Mouse (Mus musculus): Measurements from ENCODE around the gene Gfy. TPM values are rescaled to one million over a fixed set of nuclear protein-coding genes. Genes with fewer than 3 reads are reported as not detected.

Gfy gene
- polyA plus RNA-seq, 1 experiment from 2014 or later, result not detected

GRCm38 (mm10) chr7:45131850-45132249 lies 47.5 kb downstream of the Gfy start:
- H3K4me2 ChIP-seq (replicated peaks; ENCODE audit: low read depth, low read length), result no peak overlapping the region
- H3K27ac ChIP-seq (ENCODE audit: low read depth, low read length), result no peak overlapping the region
- no peaks in the 10 kb centered on the region for H3K9me3 ChIP-seq (ENCODE audit: control insufficient read depth, low read length)
- 76% methylated on average over 11 of the region's 11 CpGs for WGBS
- no peaks in the 10 kb centered on the region for H3K27me3 ChIP-seq (ENCODE audit: control insufficient read depth, insufficient read depth, low read length)
- H3K4me1 ChIP-seq (ENCODE audit: control insufficient read depth, insufficient read depth, low read length), result peaks cover 15% of the 10 kb centered on the region
- no peak overlapping the region for H3K9ac ChIP-seq (ENCODE audit: low read depth, low read length)
- H3K36me3 ChIP-seq (ENCODE audit: control insufficient read depth, insufficient read depth, low read length), result peaks cover 8% of the 10 kb centered on the region
- ATAC-seq (ENCODE audit: low FRiP score, low TSS enrichment), result no peak
- H3K4me3 ChIP-seq (ENCODE audit: low read length), result no peak overlapping the region

- Histone ChIP-seq H3K27me3 (ENCODE audit: control insufficient read depth, insufficient read depth, low read length) (no peaks in the 10 kb centered on the region), H3K4me1 (ENCODE audit: control insufficient read depth, insufficient read depth, low read length) (peaks cover 25% of the 10 kb centered on the region), H3K27ac (ENCODE audit: low read depth, low read length) (peak overlapping the region; percentile 93; the same call in 1 of the 2 replicates), H3K4me2 (replicated peaks; ENCODE audit: low read depth, low read length) (peak overlapping the region; percentile 64), H3K9ac (ENCODE audit: low read depth, low read length) (peak overlapping the region; percentile 100; the same call in 1 of the 2 replicates), H3K4me3 (ENCODE audit: low read length) (peak overlapping the region; percentile 99), H3K9me3 (ENCODE audit: control insufficient read depth, low read length) (no peaks in the 10 kb centered on the region), H3K36me3 (ENCODE audit: control insufficient read depth, insufficient read depth, low read length) (peaks cover 27% of the 10 kb centered on the region)
- ATAC-seq (ENCODE audit: low FRiP score, low TSS enrichment), result no peak
- WGBS, result 46% methylated on average over 15 of the region's 15 CpGs
Observed at GRCm38 (mm10) chr7:45129776-45130512, 49.4 kb downstream of the Gfy start.

DNA sequence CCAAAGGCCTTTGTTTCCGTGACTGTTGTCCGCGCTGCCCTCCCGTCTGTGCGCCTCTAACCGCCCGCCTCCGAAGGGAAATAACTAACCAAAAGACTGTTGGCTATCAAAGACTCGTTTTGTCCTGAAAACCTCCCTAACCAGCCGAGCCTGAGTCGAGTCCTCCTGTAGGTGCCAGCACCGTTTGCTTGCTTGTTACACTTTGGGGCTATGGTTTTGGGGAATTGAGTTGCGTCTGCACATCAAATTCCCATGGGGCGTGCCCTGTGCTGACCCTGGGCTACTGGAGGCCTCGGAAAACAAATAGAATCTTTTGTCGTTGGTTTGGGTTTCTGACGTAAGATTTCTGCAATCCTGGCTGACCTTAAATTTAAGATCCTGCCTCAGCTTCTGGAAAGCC lies 50.1 kb downstream of the Gfy start:
- Histone ChIP-seq H3K4me3 (ENCODE audit: low read length) (peak overlapping the region; percentile 99), H3K9ac (ENCODE audit: low read depth, low read length) (peak overlapping the region; percentile 100), H3K4me2 (replicated peaks; ENCODE audit: low read depth, low read length) (peak overlapping the region; percentile 64), H3K4me1 (ENCODE audit: control insufficient read depth, insufficient read depth, low read length) (peaks cover 23% of the 10 kb centered on the region), H3K36me3 (ENCODE audit: control insufficient read depth, insufficient read depth, low read length) (peaks cover 27% of the 10 kb centered on the region), H3K27ac (ENCODE audit: low read depth, low read length) (peak overlapping the region; percentile 93), H3K9me3 (ENCODE audit: control insufficient read depth, low read length) (no peaks in the 10 kb centered on the region), H3K27me3 (ENCODE audit: control insufficient read depth, insufficient read depth, low read length) (no peaks in the 10 kb centered on the region)
- ATAC-seq (ENCODE audit: low FRiP score, low TSS enrichment), result no peak
- WGBS, result 2% methylated on average over 17 of the region's 17 CpGs

GRCm38 (mm10) chr7:45128624-45129246 lies 50.6 kb downstream of the Gfy start, which contains the start of gene Rpl13a:
Gene Rpl13a, minus strand, starts transcription at chr7:45128761.
- ATAC-seq (ENCODE audit: low FRiP score, low TSS enrichment), result peak; percentile 95
- WGBS, result 0% methylated on average over 48 of the region's 48 CpGs

GRCm38 (mm10) chr7:45127700-45128224 lies 51.6 kb downstream of the Gfy start:
- ATAC-seq (ENCODE audit: low FRiP score, low TSS enrichment), result no peak
- H3K36me3 ChIP-seq (ENCODE audit: control insufficient read depth, insufficient read depth, low read length), result peaks cover 32% of the 10 kb centered on the region
- H3K4me2 ChIP-seq (replicated peaks; ENCODE audit: low read depth, low read length), result peak overlapping the region; percentile 94
- peak overlapping the region; percentile 100 for H3K9ac ChIP-seq (ENCODE audit: low read depth, low read length)
- under 1% methylated on average over 6 of the region's 6 CpGs for WGBS
- H3K4me3 ChIP-seq (ENCODE audit: low read length), result peak overlapping the region; percentile 99
- H3K9me3 ChIP-seq (ENCODE audit: control insufficient read depth, low read length), result no peaks in the 10 kb centered on the region
- H3K27ac ChIP-seq (ENCODE audit: low read depth, low read length), result peak overlapping the region; percentile 95
- H3K4me1 ChIP-seq (ENCODE audit: control insufficient read depth, insufficient read depth, low read length), result peaks cover 28% of the 10 kb centered on the region
- H3K27me3 ChIP-seq (ENCODE audit: control insufficient read depth, insufficient read depth, low read length), result no peaks in the 10 kb centered on the region

More at GRCm38 (mm10) chr7:45128624-45129246, 50.6 kb downstream of the Gfy start, which contains the start of gene Rpl13a:
- peak within 1 kb of the TSS; percentile 99 for H3K4me3 ChIP-seq (ENCODE audit: low read length)
- H3K9ac ChIP-seq (ENCODE audit: low read depth, low read length), result peak within 1 kb of the TSS; percentile 100
- H3K4me2 ChIP-seq (replicated peaks; ENCODE audit: low read depth, low read length), result peak within 1 kb of the TSS; percentile 94
- H3K36me3 ChIP-seq (ENCODE audit: control insufficient read depth, insufficient read depth, low read length), result peaks cover 27% of the 10 kb centered on the region
- H3K9me3 ChIP-seq (ENCODE audit: control insufficient read depth, low read length), result no peaks in the 10 kb centered on the region
- peak within 1 kb of the TSS; percentile 95 for H3K27ac ChIP-seq (ENCODE audit: low read depth, low read length)
- H3K4me1 ChIP-seq (ENCODE audit: control insufficient read depth, insufficient read depth, low read length), result peaks cover 22% of the 10 kb centered on the region
- no peaks in the 10 kb centered on the region for H3K27me3 ChIP-seq (ENCODE audit: control insufficient read depth, insufficient read depth, low read length)

DNA sequence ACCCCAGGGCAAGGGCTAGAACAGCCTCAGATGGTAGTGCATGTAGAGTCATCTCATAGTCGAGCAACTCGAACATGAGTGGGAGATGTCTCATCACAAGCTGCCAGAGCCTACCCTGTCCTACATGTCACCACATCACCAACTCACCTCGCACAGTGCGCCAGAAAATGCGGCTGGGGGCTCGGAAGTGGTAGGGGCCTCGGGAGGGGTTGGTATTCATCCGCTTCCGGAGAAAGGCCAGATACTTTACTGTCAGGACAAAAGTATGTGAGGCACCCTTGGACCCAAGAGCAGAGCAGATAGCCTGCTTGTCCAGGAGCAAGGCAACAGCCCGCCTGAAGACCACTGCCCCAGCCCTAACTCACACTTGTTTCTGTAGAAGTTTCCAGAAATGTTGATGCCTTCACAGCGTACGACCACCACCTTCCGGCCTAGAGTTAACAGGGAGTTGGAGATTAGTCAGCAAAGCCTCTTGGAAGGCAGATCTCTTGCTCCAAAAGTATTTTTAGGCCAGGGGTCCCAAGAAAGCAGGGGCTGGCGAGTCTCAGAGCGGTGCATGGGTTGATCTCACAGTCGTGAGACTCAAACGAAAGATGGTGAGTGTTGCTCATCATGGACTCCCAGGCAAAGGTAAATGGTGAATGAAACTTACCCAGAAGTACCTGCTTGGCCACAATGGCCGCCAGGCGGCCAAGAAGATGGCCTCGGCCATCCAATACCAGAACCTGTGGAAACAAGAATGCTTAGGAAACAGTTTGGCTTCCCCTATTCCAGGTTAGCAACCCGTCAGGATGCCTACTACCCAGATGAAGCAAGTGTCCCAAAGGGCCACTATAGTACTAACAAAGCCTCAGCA lies 52.3 kb downstream of the Gfy start:
- ATAC-seq (ENCODE audit: low FRiP score, low TSS enrichment), result no peak

More for the DNA sequence above, 52.3 kb downstream of the Gfy start:
- peaks cover 39% of the 10 kb centered on the region for H3K36me3 ChIP-seq (ENCODE audit: control insufficient read depth, insufficient read depth, low read length)
- H3K4me3 ChIP-seq (ENCODE audit: low read length), result peak overlapping the region; percentile 99
- peaks cover 35% of the 10 kb centered on the region for H3K4me1 ChIP-seq (ENCODE audit: control insufficient read depth, insufficient read depth, low read length)
- no peaks in the 10 kb centered on the region for H3K27me3 ChIP-seq (ENCODE audit: control insufficient read depth, insufficient read depth, low read length)
- H3K9me3 ChIP-seq (ENCODE audit: control insufficient read depth, low read length), result no peaks in the 10 kb centered on the region
- peak overlapping the region; percentile 95 for H3K27ac ChIP-seq (ENCODE audit: low read depth, low read length)
- peak overlapping the region; percentile 100 for H3K9ac ChIP-seq (ENCODE audit: low read depth, low read length)
- peak overlapping the region; percentile 94 for H3K4me2 ChIP-seq (replicated peaks; ENCODE audit: low read depth, low read length)
- 39% methylated on average over 21 of the region's 21 CpGs for WGBS

Small RNAs within 50 kb of the gene (microRNA-seq; reads per million reads assigned to microRNA genes)
- 25.9 reads per million, percentile 37 among the genes with 10 or more reads in this experiment for gene Mir5121
- gene Mir7055, result not detected

Other genes starting within 250 kb of the Gfy start
- gene Tsks, start 236.4 kb downstream of the Gfy start, polyA plus RNA-seq (2014; fragmentation: Nextera tagmentation; extraction: Ambion mirVana), result 0.37 TPM in 1 of 2 replicates, not detected in the other
- gene Cpt1c, start 204.7 kb downstream of the Gfy start, polyA plus RNA-seq (2014; fragmentation: Nextera tagmentation; extraction: Ambion mirVana), result 13.7 and 19.2 TPM in 2 replicates
- 258 and 308 TPM in 2 replicates for gene Prmt1, start 193.0 kb downstream of the Gfy start, polyA plus RNA-seq (2014; fragmentation: Nextera tagmentation; extraction: Ambion mirVana)
- 66.2 and 81.6 TPM in 2 replicates for gene Irf3, start 181.9 kb downstream of the Gfy start, polyA plus RNA-seq (2014; fragmentation: Nextera tagmentation; extraction: Ambion mirVana)
- 54.9 and 71.1 TPM in 2 replicates for gene Bcl2l12, start 180.9 kb downstream of the Gfy start, polyA plus RNA-seq (2014; fragmentation: Nextera tagmentation; extraction: Ambion mirVana)
- 46.5 and 54.0 TPM in 2 replicates for gene Scaf1, start 163.2 kb downstream of the Gfy start, polyA plus RNA-seq (2014; fragmentation: Nextera tagmentation; extraction: Ambion mirVana)
- gene Rras, start 161.6 kb downstream of the Gfy start, polyA plus RNA-seq (2014; fragmentation: Nextera tagmentation; extraction: Ambion mirVana), result 31.8 and 35.2 TPM in 2 replicates
- 16.3 and 18.9 TPM in 2 replicates for gene Prr12, start 126.7 kb downstream of the Gfy start, polyA plus RNA-seq (2014; fragmentation: Nextera tagmentation; extraction: Ambion mirVana)
- 65.3 and 75.0 TPM in 2 replicates for gene Nosip, start 117.1 kb downstream of the Gfy start, polyA plus RNA-seq (2014; fragmentation: Nextera tagmentation; extraction: Ambion mirVana)
- gene Prrg2, start 116.9 kb downstream of the Gfy start, polyA plus RNA-seq (2014; fragmentation: Nextera tagmentation; extraction: Ambion mirVana), result 27.0 and 27.3 TPM in 2 replicates
- 301 and 308 TPM in 2 replicates for gene Rcn3, start 87.3 kb downstream of the Gfy start, polyA plus RNA-seq (2014; fragmentation: Nextera tagmentation; extraction: Ambion mirVana)
- gene Fcgrt, start 75.7 kb downstream of the Gfy start, polyA plus RNA-seq (2014; fragmentation: Nextera tagmentation; extraction: Ambion mirVana), result 48.9 and 67.4 TPM in 2 replicates
- gene Rps11, start 55.1 kb downstream of the Gfy start, polyA plus RNA-seq (2014; fragmentation: Nextera tagmentation; extraction: Ambion mirVana), result 1,882 and 1,923 TPM in 2 replicates
- 1,416 and 1,603 TPM in 2 replicates for gene Rpl13a, start 50.8 kb downstream of the Gfy start, polyA plus RNA-seq (2014; fragmentation: Nextera tagmentation; extraction: Ambion mirVana)
- 0.19 and 0.47 TPM in 2 replicates for gene Gm45713, start 43.3 kb downstream of the Gfy start, polyA plus RNA-seq (2014; fragmentation: Nextera tagmentation; extraction: Ambion mirVana)
- gene Flt3l, start 43.1 kb downstream of the Gfy start, polyA plus RNA-seq (2014; fragmentation: Nextera tagmentation; extraction: Ambion mirVana), result 1.0 and 1.3 TPM in 2 replicates
- 101 and 110 TPM in 2 replicates for gene Pih1d1, start 25.3 kb downstream of the Gfy start, polyA plus RNA-seq (2014; fragmentation: Nextera tagmentation; extraction: Ambion mirVana)
- 46.6 and 58.0 TPM in 2 replicates for gene Aldh16a1, start 25.0 kb downstream of the Gfy start, polyA plus RNA-seq (2014; fragmentation: Nextera tagmentation; extraction: Ambion mirVana)
- 0.10 and 0.28 TPM in 2 replicates for gene Slc17a7, start 15.6 kb downstream of the Gfy start, polyA plus RNA-seq (2014; fragmentation: Nextera tagmentation; extraction: Ambion mirVana)
- gene Pth2, start 1.4 kb upstream of the Gfy start, polyA plus RNA-seq (2014; fragmentation: Nextera tagmentation; extraction: Ambion mirVana), result not detected in 2 replicates
- 0.93 and 1.1 TPM in 2 replicates for gene Ccdc155, start 25.3 kb upstream of the Gfy start, polyA plus RNA-seq (2014; fragmentation: Nextera tagmentation; extraction: Ambion mirVana)
- gene Dkkl1, start 32.6 kb upstream of the Gfy start, polyA plus RNA-seq (2014; fragmentation: Nextera tagmentation; extraction: Ambion mirVana), result 0.44 and 1.1 TPM in 2 replicates
- gene Tead2, start 36.2 kb upstream of the Gfy start, polyA plus RNA-seq (2014; fragmentation: Nextera tagmentation; extraction: Ambion mirVana), result 206 and 234 TPM in 2 replicates
- 0.60 and 1.2 TPM in 2 replicates for gene Cd37, start 59.5 kb upstream of the Gfy start, polyA plus RNA-seq (2014; fragmentation: Nextera tagmentation; extraction: Ambion mirVana)
- 0.18 and 0.20 TPM in 2 replicates for gene Slc6a16, start 61.5 kb upstream of the Gfy start, polyA plus RNA-seq (2014; fragmentation: Nextera tagmentation; extraction: Ambion mirVana)
- gene Slc6a21, start 97.9 kb upstream of the Gfy start, polyA plus RNA-seq (2014; fragmentation: Nextera tagmentation; extraction: Ambion mirVana), result not detected in 2 replicates
- gene Trpm4, start 154.2 kb upstream of the Gfy start, polyA plus RNA-seq (2014; fragmentation: Nextera tagmentation; extraction: Ambion mirVana), result 10.1 and 11.3 TPM in 2 replicates
- 1.5 and 2.7 TPM in 2 replicates for gene Hrc, start 155.7 kb upstream of the Gfy start, polyA plus RNA-seq (2014; fragmentation: Nextera tagmentation; extraction: Ambion mirVana)
- 6.7 and 7.6 TPM in 2 replicates for gene Ppfia3, start 187.4 kb upstream of the Gfy start, polyA plus RNA-seq (2014; fragmentation: Nextera tagmentation; extraction: Ambion mirVana)
- gene Lin7b, start 191.0 kb upstream of the Gfy start, polyA plus RNA-seq (2014; fragmentation: Nextera tagmentation; extraction: Ambion mirVana), result 0.57 and 0.66 TPM in 2 replicates
- 100 and 171 TPM in 2 replicates for gene Snrnp70, start 216.2 kb upstream of the Gfy start, polyA plus RNA-seq (2014; fragmentation: Nextera tagmentation; extraction: Ambion mirVana)
- gene Kcna7, start 226.1 kb upstream of the Gfy start, polyA plus RNA-seq (2014; fragmentation: Nextera tagmentation; extraction: Ambion mirVana), result not detected in 2 replicates
- gene Ntf5, start 234.1 kb upstream of the Gfy start, polyA plus RNA-seq (2014; fragmentation: Nextera tagmentation; extraction: Ambion mirVana), result 1.3 and 1.4 TPM in 2 replicates
- not detected in 2 replicates for gene Lhb, start 241.3 kb upstream of the Gfy start, polyA plus RNA-seq (2014; fragmentation: Nextera tagmentation; extraction: Ambion mirVana)

All from kidney, embryonic 14.5 days (tissue).